Mouse (Mus musculus): ENCODE results near the gene Rpl24. TPM values are rescaled to one million over a fixed set of nuclear protein-coding genes. Genes with fewer than 3 reads are reported as not detected.

Rpl24 gene
- polyA plus RNA-seq, 1 experiment: 1,858 TPM

DNA sequence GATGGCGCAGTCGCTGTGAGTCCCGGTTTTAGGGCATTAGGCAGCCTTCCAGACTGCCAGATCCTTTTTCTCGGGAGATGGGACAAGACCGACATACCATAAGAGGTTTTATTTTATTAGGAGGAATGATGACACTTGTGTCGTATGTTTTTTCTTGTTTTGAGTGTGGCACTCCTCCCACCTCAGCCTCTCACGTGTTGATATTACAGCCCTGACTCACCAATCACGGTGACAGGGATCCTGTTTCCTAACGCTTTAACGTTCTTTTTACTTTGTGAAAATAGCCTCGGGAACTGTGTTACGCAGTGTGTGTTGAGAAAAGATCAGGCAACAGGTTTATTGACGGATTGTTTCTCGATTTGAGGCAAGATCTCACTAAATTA is 8.8 kb downstream of the Rpl24 start:
- Histone ChIP-seq H3K4me2 (ENCODE audit: low read depth) (peak overlapping the region; percentile 93), H3K27me3 (ENCODE audit: control insufficient read depth, insufficient read depth, insufficient read length) (no peaks in the 10 kb centered on the region), H3ac (ENCODE audit: control insufficient read depth, insufficient read length) (peak overlapping the region; percentile 81), H3K4me3 (peak overlapping the region; percentile 49), H3K36me3 (ENCODE audit: control insufficient read depth, insufficient read depth) (peaks cover 18% of the 10 kb centered on the region), H3K79me2 (ENCODE audit: control insufficient read depth, insufficient read depth) (peaks cover 65% of the 10 kb centered on the region)
- no peak for TF ChIP-seq MYOD1 (IDR thresholded peaks at IDR 0.05; ENCODE audit: control insufficient read depth in 1 of 3, insufficient read length in 2 of 3, low read depth in 2 of 3)
- TF ChIP-seq USF1 (IDR thresholded peaks at IDR 0.05; ENCODE audit: low read depth): peak; percentile 30

DNA sequence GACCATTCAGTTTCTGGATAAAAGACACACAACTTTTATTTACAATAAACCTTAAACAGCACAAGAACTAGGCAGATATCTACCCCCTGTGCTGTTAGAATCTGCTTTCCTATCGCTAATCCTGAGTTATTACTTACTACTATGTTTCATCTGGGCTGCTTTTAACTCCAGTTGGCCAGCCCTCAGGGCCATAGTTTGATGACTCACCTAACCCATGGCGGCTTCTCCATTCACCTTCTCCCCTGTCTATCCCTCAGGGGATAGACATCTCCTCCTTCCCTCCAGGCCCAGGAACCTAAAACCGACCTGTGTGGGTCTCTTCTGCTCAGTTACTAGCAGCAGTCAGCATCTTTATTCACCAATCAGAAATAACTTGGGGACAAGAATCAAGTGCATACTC is 19.9 kb downstream of the Rpl24 start:
- H3K4me3 ChIP-seq: no peak overlapping the region
- H3K4me2 ChIP-seq (ENCODE audit: low read depth): no peak overlapping the region
- no peaks in the 10 kb centered on the region for H3K27me3 ChIP-seq (ENCODE audit: control insufficient read depth, insufficient read depth, insufficient read length)
- TF ChIP-seq TCF12 (IDR thresholded peaks at IDR 0.05; ENCODE audit: insufficient read depth, poor library complexity, severe bottlenecking): no peak
- TF ChIP-seq TCF3 (IDR thresholded peaks at IDR 0.05; ENCODE audit: insufficient read length, low read depth): no peak
- TF ChIP-seq E2F4 (IDR thresholded peaks at IDR 0.05; ENCODE audit: insufficient read depth): no peak
- TF ChIP-seq SRF (IDR thresholded peaks at IDR 0.05; ENCODE audit: control insufficient read depth, insufficient read length, low read depth): no peak
- TF ChIP-seq MYOD1 (IDR thresholded peaks at IDR 0.05; ENCODE audit: control insufficient read depth in 1 of 3, insufficient read length in 2 of 3, low read depth in 2 of 3): no peak
- no peak for TF ChIP-seq POLR2A (IDR thresholded peaks at IDR 0.05; ENCODE audit: insufficient read length, low read depth)
- no peak for TF ChIP-seq MYOG (IDR thresholded peaks at IDR 0.05; ENCODE audit: control insufficient read depth in 1 of 3, insufficient read depth in 1 of 3, insufficient read length in 2 of 3, low read depth in 2 of 3)
- no peak for TF ChIP-seq MAX (IDR thresholded peaks at IDR 0.05; ENCODE audit: low read depth)
- no peak for TF ChIP-seq CEBPB (IDR thresholded peaks at IDR 0.05; ENCODE audit: insufficient read depth, poor library complexity, severe bottlenecking)
- TF ChIP-seq USF1 (IDR thresholded peaks at IDR 0.05; ENCODE audit: low read depth): no peak
- TF ChIP-seq POLR2AphosphoS2 (IDR thresholded peaks at IDR 0.05; ENCODE audit: insufficient read length, low read depth): no peak
- no peak for TF ChIP-seq REST (IDR thresholded peaks at IDR 0.05; ENCODE audit: insufficient read depth, insufficient read length)
- peaks cover 41% of the 10 kb centered on the region for H3K79me2 ChIP-seq (ENCODE audit: control insufficient read depth, insufficient read depth)
- no peak overlapping the region for H3ac ChIP-seq (ENCODE audit: control insufficient read depth, insufficient read length)
- H3K36me3 ChIP-seq (ENCODE audit: control insufficient read depth, insufficient read depth): peaks cover 38% of the 10 kb centered on the region

DNA sequence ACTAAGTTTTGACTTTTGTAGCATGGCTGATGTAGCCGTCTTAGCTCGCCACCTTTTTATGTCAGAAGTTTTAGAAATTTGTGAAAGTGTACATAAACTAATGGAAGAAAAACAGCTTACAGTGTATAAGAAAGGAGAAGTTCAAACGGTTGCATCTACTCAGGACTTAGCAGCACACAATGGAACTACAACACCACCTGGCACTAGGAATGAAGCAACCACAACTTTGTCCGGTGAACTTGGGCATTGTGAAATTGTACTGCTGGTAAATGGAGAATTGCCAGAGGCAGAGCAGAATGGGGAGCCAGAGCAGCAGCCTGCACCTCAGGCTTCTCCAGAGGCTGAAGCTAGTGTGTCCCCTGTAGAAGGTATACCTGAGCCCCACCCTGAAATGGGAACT is 24.2 kb downstream of the Rpl24 start:
- peaks cover 38% of the 10 kb centered on the region for H3K36me3 ChIP-seq (ENCODE audit: control insufficient read depth, insufficient read depth)

DNA sequence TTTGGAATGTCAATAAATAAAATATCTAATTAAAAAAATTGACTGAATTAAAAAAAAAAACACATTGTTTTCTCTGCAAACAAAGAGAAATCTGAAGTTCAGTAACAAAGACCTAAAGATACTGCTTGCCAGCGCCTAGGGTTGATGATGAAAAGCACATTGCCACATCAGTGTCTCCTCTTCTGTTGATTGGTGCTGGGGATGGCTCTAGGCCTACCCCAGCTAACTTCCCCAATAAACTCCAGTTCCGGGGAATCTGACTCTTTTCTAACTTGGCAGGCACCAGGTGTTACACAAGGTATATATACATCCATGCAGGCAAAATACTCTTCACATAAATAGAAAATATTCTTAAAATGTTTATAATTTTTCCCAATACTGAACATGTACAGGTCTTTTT is 28.2 kb downstream of the Rpl24 start:
- H3K4me2 ChIP-seq (ENCODE audit: low read depth): no peak overlapping the region
- no peak overlapping the region for H3ac ChIP-seq (ENCODE audit: control insufficient read depth, insufficient read length)
- H3K79me2 ChIP-seq (ENCODE audit: control insufficient read depth, insufficient read depth): no peaks in the 10 kb centered on the region
- H3K4me3 ChIP-seq: no peak overlapping the region
- H3K27me3 ChIP-seq (ENCODE audit: control insufficient read depth, insufficient read depth, insufficient read length): no peaks in the 10 kb centered on the region
- no peak for TF ChIP-seq TCF12 (IDR thresholded peaks at IDR 0.05; ENCODE audit: insufficient read depth, poor library complexity, severe bottlenecking)
- TF ChIP-seq E2F4 (IDR thresholded peaks at IDR 0.05; ENCODE audit: insufficient read depth): no peak
- no peak for TF ChIP-seq TCF3 (IDR thresholded peaks at IDR 0.05; ENCODE audit: insufficient read length, low read depth)
- TF ChIP-seq MYOG (IDR thresholded peaks at IDR 0.05; ENCODE audit: control insufficient read depth in 1 of 3, insufficient read depth in 1 of 3, insufficient read length in 2 of 3, low read depth in 2 of 3): no peak
- TF ChIP-seq MYOD1 (IDR thresholded peaks at IDR 0.05; ENCODE audit: control insufficient read depth in 1 of 3, insufficient read length in 2 of 3, low read depth in 2 of 3): no peak
- no peak for TF ChIP-seq POLR2A (IDR thresholded peaks at IDR 0.05; ENCODE audit: insufficient read length, low read depth)
- no peak for TF ChIP-seq SRF (IDR thresholded peaks at IDR 0.05; ENCODE audit: control insufficient read depth, insufficient read length, low read depth)
- no peak for TF ChIP-seq POLR2AphosphoS2 (IDR thresholded peaks at IDR 0.05; ENCODE audit: insufficient read length, low read depth)
- TF ChIP-seq USF1 (IDR thresholded peaks at IDR 0.05; ENCODE audit: low read depth): no peak
- no peak for TF ChIP-seq REST (IDR thresholded peaks at IDR 0.05; ENCODE audit: insufficient read depth, insufficient read length)
- no peak for TF ChIP-seq CEBPB (IDR thresholded peaks at IDR 0.05; ENCODE audit: insufficient read depth, poor library complexity, severe bottlenecking)
- TF ChIP-seq MAX (IDR thresholded peaks at IDR 0.05; ENCODE audit: low read depth): no peak
- H3K36me3 ChIP-seq (ENCODE audit: control insufficient read depth, insufficient read depth): peaks cover 44% of the 10 kb centered on the region

More for the DNA sequence above, 24.2 kb downstream of the Rpl24 start:
- Histone ChIP-seq H3K79me2 (ENCODE audit: control insufficient read depth, insufficient read depth) (peaks cover 18% of the 10 kb centered on the region), H3ac (ENCODE audit: control insufficient read depth, insufficient read length) (no peak overlapping the region), H3K27me3 (ENCODE audit: control insufficient read depth, insufficient read depth, insufficient read length) (no peaks in the 10 kb centered on the region), H3K4me2 (ENCODE audit: low read depth) (no peak overlapping the region), H3K4me3 (no peak overlapping the region)
- no peak for TF ChIP-seq MYOG (IDR thresholded peaks at IDR 0.05; ENCODE audit: control insufficient read depth in 1 of 3, insufficient read depth in 1 of 3, insufficient read length in 2 of 3, low read depth in 2 of 3)
- no peak for TF ChIP-seq POLR2A (IDR thresholded peaks at IDR 0.05; ENCODE audit: insufficient read length, low read depth)
- no peak for TF ChIP-seq POLR2AphosphoS2 (IDR thresholded peaks at IDR 0.05; ENCODE audit: insufficient read length, low read depth)
- TF ChIP-seq USF1 (IDR thresholded peaks at IDR 0.05; ENCODE audit: low read depth): no peak
- TF ChIP-seq TCF3 (IDR thresholded peaks at IDR 0.05; ENCODE audit: insufficient read length, low read depth): no peak
- no peak for TF ChIP-seq TCF12 (IDR thresholded peaks at IDR 0.05; ENCODE audit: insufficient read depth, poor library complexity, severe bottlenecking)
- TF ChIP-seq SRF (IDR thresholded peaks at IDR 0.05; ENCODE audit: control insufficient read depth, insufficient read length, low read depth): no peak
- TF ChIP-seq MAX (IDR thresholded peaks at IDR 0.05; ENCODE audit: low read depth): no peak
- no peak for TF ChIP-seq E2F4 (IDR thresholded peaks at IDR 0.05; ENCODE audit: insufficient read depth)
- TF ChIP-seq REST (IDR thresholded peaks at IDR 0.05; ENCODE audit: insufficient read depth, insufficient read length): no peak
- no peak for TF ChIP-seq CEBPB (IDR thresholded peaks at IDR 0.05; ENCODE audit: insufficient read depth, poor library complexity, severe bottlenecking)
- no peak for TF ChIP-seq MYOD1 (IDR thresholded peaks at IDR 0.05; ENCODE audit: control insufficient read depth in 1 of 3, insufficient read length in 2 of 3, low read depth in 2 of 3)

DNA sequence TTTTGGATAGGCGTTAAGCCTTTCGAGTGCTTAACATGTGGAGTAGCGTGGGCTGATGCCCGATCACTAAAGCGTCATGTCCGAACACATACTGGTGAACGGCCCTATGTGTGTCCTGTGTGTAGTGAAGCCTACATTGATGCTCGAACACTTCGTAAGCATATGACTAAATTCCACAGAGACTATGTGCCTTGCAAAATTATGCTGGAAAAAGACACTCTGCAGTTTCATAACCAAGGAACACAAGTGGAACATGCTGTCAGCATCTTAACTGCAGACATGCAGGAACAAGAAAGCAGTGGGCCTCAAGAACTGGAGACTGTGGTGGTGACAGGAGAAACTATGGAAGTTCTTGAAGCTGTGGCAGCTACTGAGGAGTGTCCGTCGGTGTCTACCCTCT is 40.7 kb downstream of the Rpl24 start:
- Histone ChIP-seq H3K79me2 (ENCODE audit: control insufficient read depth, insufficient read depth) (no peaks in the 10 kb centered on the region), H3ac (ENCODE audit: control insufficient read depth, insufficient read length) (no peak overlapping the region), H3K36me3 (ENCODE audit: control insufficient read depth, insufficient read depth) (peaks cover 59% of the 10 kb centered on the region), H3K4me3 (no peak overlapping the region), H3K4me2 (ENCODE audit: low read depth) (no peak overlapping the region), H3K27me3 (ENCODE audit: control insufficient read depth, insufficient read depth, insufficient read length) (no peaks in the 10 kb centered on the region)
- TF ChIP-seq POLR2AphosphoS2 (IDR thresholded peaks at IDR 0.05; ENCODE audit: insufficient read length, low read depth) (no peak), E2F4 (IDR thresholded peaks at IDR 0.05; ENCODE audit: insufficient read depth) (no peak), SRF (IDR thresholded peaks at IDR 0.05; ENCODE audit: control insufficient read depth, insufficient read length, low read depth) (no peak), CEBPB (IDR thresholded peaks at IDR 0.05; ENCODE audit: insufficient read depth, poor library complexity, severe bottlenecking) (no peak), USF1 (IDR thresholded peaks at IDR 0.05; ENCODE audit: low read depth) (no peak), MAX (IDR thresholded peaks at IDR 0.05; ENCODE audit: low read depth) (no peak)
